ENCODE assay signal across 8 mouse cellular contexts in the genomic region with DNA sequence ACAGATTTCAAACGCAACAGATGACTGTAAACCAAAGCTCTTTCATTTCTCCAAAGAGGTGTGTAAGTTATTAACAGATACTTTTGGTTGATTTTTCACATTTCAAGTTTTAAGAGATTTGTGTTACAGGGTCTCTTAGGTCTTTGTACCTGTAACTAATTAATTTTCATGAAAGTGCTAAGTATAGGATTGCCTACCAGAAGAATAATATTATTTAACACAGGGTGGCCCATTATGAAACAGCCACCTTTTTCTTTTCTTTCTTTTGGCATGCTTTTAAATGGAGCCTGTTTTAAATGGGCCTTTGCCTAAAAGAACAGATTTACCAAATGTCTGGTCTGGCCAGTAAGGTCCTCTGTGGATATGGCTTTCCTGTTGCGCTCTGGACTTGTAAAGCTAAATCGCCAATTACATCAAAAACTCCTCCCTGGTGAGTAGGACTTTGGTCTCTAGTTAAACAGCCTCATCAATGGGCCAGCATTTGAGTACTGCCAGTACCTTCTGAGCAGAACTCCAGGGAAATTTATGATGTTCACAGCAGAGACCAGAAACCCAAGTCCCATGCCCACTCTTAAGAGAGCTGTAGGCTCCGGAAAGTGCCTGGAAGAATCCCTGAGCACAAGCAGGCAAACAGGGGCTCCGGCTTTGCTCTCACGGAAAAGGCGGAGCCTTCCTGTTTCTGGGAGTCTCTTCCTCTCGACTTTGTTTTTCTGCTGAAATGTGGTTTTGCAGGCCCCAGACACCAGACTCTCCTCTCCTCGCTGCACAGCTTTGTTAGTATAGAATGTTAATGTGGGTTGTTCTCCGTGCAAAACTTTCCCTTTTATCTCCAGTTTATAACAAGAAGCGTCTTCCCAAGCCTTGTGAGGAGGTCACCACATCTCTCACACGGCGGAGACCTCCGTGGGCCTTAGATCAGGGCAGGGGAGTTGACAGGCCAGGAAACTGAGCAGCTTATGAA. TPM values are rescaled to one million over a fixed set of nuclear protein-coding genes. Genes with fewer than 3 reads are reported as not detected.
A peak's percentile ranks its signal among the peaks of the same experiment; 100 is the strongest.
DNase-seq lines count a peak whose midpoint lies in the region; ATAC-seq and TF ChIP-seq lines count a peak whose summit lies in the region.

No protein-coding gene starts in this region.

- no peaks in the 10 kb centered on the region for H3K9me3 ChIP-seq in hindbrain, embryonic 14.5 days (ENCODE audit: control insufficient read depth, low read length)
- no peaks in the 10 kb centered on the region for H3K9me3 ChIP-seq in limb, embryonic 15.5 days

- DNase-seq in testis, postnatal 10 days (ENCODE audit: low spot score) = no peak
- DNase-seq in hindbrain, embryonic 14.5 days (ENCODE audit: low spot score) = no peak
- DNase-seq in cerebellum, adult 8-10 months = no peak
- no peak for DNase-seq in urinary bladder, postnatal 10 days (ENCODE audit: low spot score)
- no peak for DNase-seq in left cerebral cortex, adult 9 months (ENCODE audit: low spot score in 2 of 2)

- no peak for TF ChIP-seq POLR2A in testis, adult 2 months (IDR thresholded peaks at IDR 0.05; ENCODE audit: control insufficient read depth, low read depth, low read length)
- TF ChIP-seq POLR2A in small intestine, adult 2 months (IDR thresholded peaks at IDR 0.05; ENCODE audit: low read depth, low read length) = no peak

- ATAC-seq in hindbrain, embryonic 14.5 days (ENCODE audit: low FRiP score) = no peak
- peak; percentile 72; the same call in 1 of the 2 replicates for ATAC-seq in limb, embryonic 15.5 days (ENCODE audit: insufficient number of reproducible peaks, low FRiP score, low TSS enrichment, low read depth)

- no peak overlapping the region for H3K4me2 ChIP-seq in hindbrain, embryonic 14.5 days (replicated peaks)
- no peak overlapping the region for H3K4me2 ChIP-seq in limb, embryonic 15.5 days

- no peaks in the 10 kb centered on the region for H3K4me1 ChIP-seq in testis, adult 2 months (ENCODE audit: control insufficient read depth, insufficient read depth, low read length)
- H3K4me1 ChIP-seq in hindbrain, embryonic 14.5 days (replicated peaks; ENCODE audit: control insufficient read depth, insufficient read depth, low read length) = peaks cover 5% of the 10 kb centered on the region; the same call in 1 of the 2 replicates
- peaks cover 11% of the 10 kb centered on the region for H3K4me1 ChIP-seq in limb, embryonic 15.5 days
- no peaks in the 10 kb centered on the region for H3K4me1 ChIP-seq in small intestine, adult 2 months (ENCODE audit: control insufficient read depth, insufficient read depth, insufficient read length, low read length)

- TF ChIP-seq CTCF in testis, adult 2 months (IDR thresholded peaks at IDR 0.05; ENCODE audit: control insufficient read depth, insufficient read depth, insufficient replicate concordance, low read depth, low read length) = no peak
- no peak for TF ChIP-seq CTCF in small intestine, adult 2 months (IDR thresholded peaks at IDR 0.05; ENCODE audit: extremely low read depth, insufficient read length, insufficient replicate concordance, low read depth, low read length)

- 69% methylated on average over 14 of the region's 14 CpGs for WGBS in hindbrain, embryonic 14.5 days
- 30% methylated on average over 14 of the region's 14 CpGs for WGBS in limb, embryonic 15.5 days
- WGBS in small intestine, adult 2 months = 65% methylated on average over 14 of the region's 14 CpGs

- H3K27ac ChIP-seq in testis, adult 2 months (ENCODE audit: control insufficient read depth, insufficient read depth, low read depth, low read length) = 0 out of 2 replicates have a peak overlapping the region, but pooled peaks have one; percentile 41
- peak overlapping the region; percentile 57 for H3K27ac ChIP-seq in hindbrain, embryonic 14.5 days
- H3K27ac ChIP-seq in limb, embryonic 15.5 days = peak overlapping the region; percentile 82
- H3K27ac ChIP-seq in small intestine, adult 2 months (ENCODE audit: insufficient read depth, low read depth, low read length) = peak overlapping the region; percentile 59; the same call in 1 of the 2 replicates

- peaks cover 1% of the 10 kb centered on the region; the same call in 1 of the 2 replicates for H3K36me3 ChIP-seq in testis, adult 2 months (ENCODE audit: control insufficient read depth, insufficient read depth, low read length)
- peaks cover 16% of the 10 kb centered on the region; the same call in 1 of the 2 replicates for H3K36me3 ChIP-seq in hindbrain, embryonic 14.5 days (replicated peaks; ENCODE audit: control insufficient read depth, insufficient read depth)
- H3K36me3 ChIP-seq in limb, embryonic 15.5 days = peaks cover 11% of the 10 kb centered on the region; the same call in 1 of the 2 replicates
- H3K36me3 ChIP-seq in small intestine, adult 2 months (ENCODE audit: control insufficient read depth, insufficient read depth, low read length) = peaks cover 2% of the 10 kb centered on the region; the same call in 1 of the 2 replicates

- H3K27me3 ChIP-seq in testis, adult 2 months (ENCODE audit: control insufficient read depth, insufficient read depth, low read length) = no peaks in the 10 kb centered on the region
- H3K27me3 ChIP-seq in hindbrain, embryonic 14.5 days (ENCODE audit: control insufficient read depth, insufficient read depth, low read length) = no peaks in the 10 kb centered on the region
- peaks cover 20% of the 10 kb centered on the region for H3K27me3 ChIP-seq in limb, embryonic 15.5 days
- no peaks in the 10 kb centered on the region for H3K27me3 ChIP-seq in small intestine, adult 2 months (ENCODE audit: control insufficient read depth, insufficient read depth, low read length)

- no peak overlapping the region for H3K4me3 ChIP-seq in testis, adult 2 months (ENCODE audit: control insufficient read depth, low read depth, low read length)
- H3K4me3 ChIP-seq in hindbrain, embryonic 14.5 days (replicated peaks; ENCODE audit: low read length) = no peak overlapping the region
- no peak overlapping the region for H3K4me3 ChIP-seq in limb, embryonic 15.5 days
- H3K4me3 ChIP-seq in small intestine, adult 2 months (ENCODE audit: low read depth, low read length) = no peak overlapping the region

- no peak overlapping the region for H3K9ac ChIP-seq in hindbrain, embryonic 14.5 days
- no peak overlapping the region for H3K9ac ChIP-seq in limb, embryonic 15.5 days

RNA-seq across cellular contexts. Expression of gene Slc38a6, which starts 55.4 kb away (rescaled TPM):
- polyA plus RNA-seq in testis, adult 2 months (2012; rRNA removed) = 19.5 and 25.3 TPM in 2 replicates
- 11.9 and 16.1 TPM in 2 replicates for polyA plus RNA-seq in hindbrain, embryonic 14.5 days (2014; fragmentation: Nextera tagmentation; extraction: Ambion mirVana)
- 9.2 and 11.9 TPM in 2 replicates for polyA plus RNA-seq in limb, embryonic 15.5 days (2015; fragmentation: Nextera tagmentation; extraction: Ambion mirVana)
- polyA plus RNA-seq in small intestine, adult 2 months (2012; rRNA removed) = 3.8 and 13.6 TPM in 2 replicates

RNA-seq across cellular contexts. Expression of gene Trmt5, which starts 55.5 kb away (rescaled TPM):
- polyA plus RNA-seq in testis, adult 2 months (2012; rRNA removed) = 6.6 and 10.6 TPM in 2 replicates
- 16.9 and 18.4 TPM in 2 replicates for polyA plus RNA-seq in hindbrain, embryonic 14.5 days (2014; fragmentation: Nextera tagmentation; extraction: Ambion mirVana)
- polyA plus RNA-seq in limb, embryonic 15.5 days (2015; fragmentation: Nextera tagmentation; extraction: Ambion mirVana) = 15.7 and 15.8 TPM in 2 replicates
- 0.81 and 1.3 TPM in 2 replicates for polyA plus RNA-seq in small intestine, adult 2 months (2012; rRNA removed)
